In genomic region chr1:25088010-25088719, GRCm38 (mm10) we compare ENCODE assay signal across 20 mouse cellular contexts.
DNase-seq lines count a peak whose midpoint lies in the region; ATAC-seq lines count a peak whose summit lies in the region.
"Had no signal": no experiment of that assay in that cellular context is flagged by ENCODE, and none has a peak within 500 bp of the region (broad histone marks: within the 10 kb centered on the region; RNA-seq: fewer than 3 reads in every experiment).

No protein-coding gene starts in this region.

- ATAC-seq in hindbrain, embryonic 11.5 days (ENCODE audit: low FRiP score): peak; percentile 66
- ATAC-seq in forebrain, embryonic 12.5 days (ENCODE audit: low FRiP score): peak; percentile 70
- ATAC-seq in hindbrain, embryonic 13.5 days (ENCODE audit: low FRiP score): 0 out of 2 replicates have a peak, but pooled peaks have one; percentile 40
- ATAC-seq in midbrain, embryonic 15.5 days (replicated peaks): peak; percentile 27; the same call in 1 of the 2 replicates
- ATAC-seq: activated CD4-positive, CD25-positive, alpha-beta regulatory T cell, adult 4 months; Patski had no signal

- no peak for DNase-seq in hindbrain, embryonic 11.5 days (ENCODE audit: low spot score)
- DNase-seq in hindbrain, embryonic 10.5 days (ENCODE audit: low spot score): no peak
- DNase-seq in adrenal gland, adult 2 months: no peak
- DNase-seq in cerebellum, adult 18-20 months: no peak
- no peak for DNase-seq in testis, postnatal 14 days (ENCODE audit: low spot score)
- DNase-seq: adrenal gland, postnatal 36 days; cerebellum, adult 9-11 months; heart, postnatal 14 days; thymus, postnatal 4 days had no signal

- no peaks in the 10 kb centered on the region for H3K36me3 ChIP-seq in hindbrain, embryonic 11.5 days (ENCODE audit: control insufficient read depth, insufficient read depth, low read length)
- H3K36me3 ChIP-seq in hindbrain, embryonic 10.5 days: no peaks in the 10 kb centered on the region
- no peaks in the 10 kb centered on the region for H3K36me3 ChIP-seq in forebrain, embryonic 12.5 days (replicated peaks)
- H3K36me3 ChIP-seq in hindbrain, embryonic 13.5 days: peaks cover 8% of the 10 kb centered on the region
- H3K36me3 ChIP-seq in midbrain, embryonic 15.5 days (replicated peaks): no peaks in the 10 kb centered on the region
- H3K36me3 ChIP-seq: embryonic facial prominence, embryonic 10.5 days; kidney, embryonic 15.5 days; limb, embryonic 12.5 days had no signal

- no peak overlapping the region for H3K4me3 ChIP-seq in hindbrain, embryonic 11.5 days (ENCODE audit: low read depth, low read length)
- no peak overlapping the region for H3K4me3 ChIP-seq in hindbrain, embryonic 10.5 days
- no peak overlapping the region for H3K4me3 ChIP-seq in forebrain, embryonic 12.5 days (replicated peaks)
- no peak overlapping the region for H3K4me3 ChIP-seq in hindbrain, embryonic 13.5 days
- no peak overlapping the region for H3K4me3 ChIP-seq in midbrain, embryonic 15.5 days
- H3K4me3 ChIP-seq: embryonic facial prominence, embryonic 10.5 days; kidney, embryonic 15.5 days; limb, embryonic 12.5 days; myocyte had no signal

- H3K9ac ChIP-seq in hindbrain, embryonic 11.5 days (ENCODE audit: low read depth, low read length): no peak overlapping the region
- H3K9ac ChIP-seq in forebrain, embryonic 12.5 days: no peak overlapping the region
- no peak overlapping the region for H3K9ac ChIP-seq in hindbrain, embryonic 13.5 days
- H3K9ac ChIP-seq in midbrain, embryonic 15.5 days: no peak overlapping the region
- H3K9ac ChIP-seq: kidney, embryonic 15.5 days; limb, embryonic 12.5 days; liver, embryonic 14.5 days had no signal

- H3K9me3 ChIP-seq in hindbrain, embryonic 11.5 days (ENCODE audit: control insufficient read depth, low read length): no peaks in the 10 kb centered on the region
- H3K9me3 ChIP-seq in hindbrain, embryonic 10.5 days: no peaks in the 10 kb centered on the region
- H3K9me3 ChIP-seq in forebrain, embryonic 12.5 days: no peaks in the 10 kb centered on the region
- H3K9me3 ChIP-seq in hindbrain, embryonic 13.5 days: no peaks in the 10 kb centered on the region
- H3K9me3 ChIP-seq in midbrain, embryonic 15.5 days: no peaks in the 10 kb centered on the region
- H3K9me3 ChIP-seq: embryonic facial prominence, embryonic 10.5 days; kidney, embryonic 15.5 days; limb, embryonic 12.5 days had no signal

- 19% methylated on average over 5 of the region's 5 CpGs for WGBS in hindbrain, embryonic 11.5 days
- WGBS in hindbrain, embryonic 10.5 days: 29% methylated on average over 5 of the region's 5 CpGs
- 6% methylated on average over 5 of the region's 5 CpGs for WGBS in forebrain, embryonic 12.5 days
- WGBS in hindbrain, embryonic 13.5 days: 10% methylated on average over 5 of the region's 5 CpGs
- 6% methylated on average over 5 of the region's 5 CpGs for WGBS in midbrain, embryonic 15.5 days

- no peak overlapping the region for H3K27ac ChIP-seq in hindbrain, embryonic 11.5 days (ENCODE audit: low read depth, low read length)
- no peak overlapping the region for H3K27ac ChIP-seq in hindbrain, embryonic 10.5 days
- peak overlapping the region; percentile 42; the same call in 1 of the 2 replicates for H3K27ac ChIP-seq in forebrain, embryonic 12.5 days
- peak overlapping the region; percentile 50; the same call in 1 of the 2 replicates for H3K27ac ChIP-seq in hindbrain, embryonic 13.5 days
- peak overlapping the region; percentile 27; the same call in 1 of the 2 replicates for H3K27ac ChIP-seq in midbrain, embryonic 15.5 days
- H3K27ac ChIP-seq: embryonic facial prominence, embryonic 10.5 days; kidney, embryonic 15.5 days; limb, embryonic 12.5 days; liver, embryonic 14.5 days had no signal

- no peaks in the 10 kb centered on the region for H3K27me3 ChIP-seq in hindbrain, embryonic 11.5 days (ENCODE audit: control insufficient read depth, insufficient read depth, low read length)
- no peaks in the 10 kb centered on the region for H3K27me3 ChIP-seq in hindbrain, embryonic 10.5 days (ENCODE audit: insufficient read depth, poor library complexity, severe bottlenecking)
- no peaks in the 10 kb centered on the region for H3K27me3 ChIP-seq in forebrain, embryonic 12.5 days
- H3K27me3 ChIP-seq in hindbrain, embryonic 13.5 days: no peaks in the 10 kb centered on the region
- H3K27me3 ChIP-seq in midbrain, embryonic 15.5 days (replicated peaks): no peaks in the 10 kb centered on the region
- H3K27me3 ChIP-seq: kidney, embryonic 15.5 days; limb, embryonic 12.5 days had no signal

- no peak overlapping the region for H3K4me2 ChIP-seq in hindbrain, embryonic 11.5 days (replicated peaks; ENCODE audit: low read depth, low read length)
- 0 out of 2 replicates have a peak overlapping the region, but pooled peaks have one; percentile 6 for H3K4me2 ChIP-seq in forebrain, embryonic 12.5 days
- no peak overlapping the region for H3K4me2 ChIP-seq in hindbrain, embryonic 13.5 days
- no peak overlapping the region for H3K4me2 ChIP-seq in midbrain, embryonic 15.5 days
- H3K4me2 ChIP-seq: heart, embryonic 11.5 days; kidney, embryonic 15.5 days; limb, embryonic 12.5 days had no signal

- H3K4me1 ChIP-seq in hindbrain, embryonic 11.5 days (replicated peaks; ENCODE audit: control insufficient read depth, insufficient read depth, low read length): no peaks in the 10 kb centered on the region
- H3K4me1 ChIP-seq in hindbrain, embryonic 10.5 days (replicated peaks): peaks cover 15% of the 10 kb centered on the region
- H3K4me1 ChIP-seq in forebrain, embryonic 12.5 days: peaks cover 22% of the 10 kb centered on the region
- H3K4me1 ChIP-seq in hindbrain, embryonic 13.5 days (replicated peaks): peaks cover 20% of the 10 kb centered on the region
- peaks cover 14% of the 10 kb centered on the region for H3K4me1 ChIP-seq in midbrain, embryonic 15.5 days
- H3K4me1 ChIP-seq: kidney, embryonic 15.5 days had no signal

Comparison
In these comparisons a context has a peak if more than half of its experiments do, and no peak if none do; other contexts are left out.
1. H3K27ac ChIP-seq: peak in forebrain, embryonic 12.5 days (single experiment), hindbrain, embryonic 13.5 days (single experiment) and midbrain, embryonic 15.5 days (single experiment); none in hindbrain, embryonic 11.5 days (single experiment) and hindbrain, embryonic 10.5 days (single experiment).
2. Peak in every context shown above with its lines, with median percentiles within 50 percentile points of each other: ATAC-seq.